Mouse (Mus musculus) lung, postnatal 36 days (tissue): ENCODE measurements around the gene Tmem102.

ENCODE experiments used
- DNase-seq: peaks from one replicate; pipeline ENCODE4 v3.0.0; 2022; ENCODE audit warnings: mixed read lengths

Gene Tmem102

GRCm38 (mm10) chr11:69784793-69785272, 20.6 kb downstream of the Tmem102 start:
- DNase-seq, result peak; percentile 85

GRCm38 (mm10) chr11:69781828-69782227, 23.6 kb downstream of the Tmem102 start:
- no peak for DNase-seq

GRCm38 (mm10) chr11:69778985-69779384, 26.4 kb downstream of the Tmem102 start:
- DNase-seq, result no peak

GRCm38 (mm10) chr11:69778258-69778982, 27.0 kb downstream of the Tmem102 start:
- DNase-seq, result no peak

GRCm38 (mm10) chr11:69777504-69778257, 27.7 kb downstream of the Tmem102 start:
- DNase-seq, result peak; percentile 59

- DNase-seq, result no peak
Measured at GRCm38 (mm10) chr11:69776488-69776887, 28.9 kb downstream of the Tmem102 start.

GRCm38 (mm10) chr11:69775716-69776115, 29.7 kb downstream of the Tmem102 start:
- no peak for DNase-seq

GRCm38 (mm10) chr11:69774961-69775360, 30.5 kb downstream of the Tmem102 start:
- DNase-seq, result no peak

- peak; percentile 71 for DNase-seq
Measured at GRCm38 (mm10) chr11:69767625-69767909, 37.9 kb downstream of the Tmem102 start.

- peak; percentile 41 for DNase-seq
Measured at GRCm38 (mm10) chr11:69766872-69767624, 38.4 kb downstream of the Tmem102 start.

GRCm38 (mm10) chr11:69766126-69766609, 39.3 kb downstream of the Tmem102 start:
- DNase-seq, result peak; percentile 79

GRCm38 (mm10) chr11:69765221-69766125, 40.0 kb downstream of the Tmem102 start, which contains the start of gene Zbtb4:
Gene Zbtb4, plus strand, starts transcription at chr11:69765912.
- DNase-seq, result peak; percentile 60

- DNase-seq, result peak; percentile 36
Measured at GRCm38 (mm10) chr11:69763551-69763950, 41.9 kb downstream of the Tmem102 start.

GRCm38 (mm10) chr11:69761868-69762267, 43.6 kb downstream of the Tmem102 start, which contains the start of gene Slc35g3:
Gene Slc35g3, minus strand, starts transcription at chr11:69761968.
- DNase-seq, result no peak

GRCm38 (mm10) chr11:69760901-69761200, 44.6 kb downstream of the Tmem102 start:
- DNase-seq, result no peak

- DNase-seq, result no peak
Measured at GRCm38 (mm10) chr11:69760160-69760900, 45.1 kb downstream of the Tmem102 start.

- peak; percentile 95 for DNase-seq
Measured at GRCm38 (mm10) chr11:69758971-69759721, 46.3 kb downstream of the Tmem102 start.

GRCm38 (mm10) chr11:69758478-69758970, 46.9 kb downstream of the Tmem102 start, which contains the start of gene Polr2a:
Gene Polr2a, minus strand, starts transcription at chr11:69758637.
- peak; percentile 97 for DNase-seq

- DNase-seq, result peak; percentile 97
Measured at GRCm38 (mm10) chr11:69758090-69758456, 47.4 kb downstream of the Tmem102 start.

- no peak for DNase-seq
Measured at GRCm38 (mm10) chr11:69757303-69758089, 47.9 kb downstream of the Tmem102 start.
